Mouse (Mus musculus) CH12.LX (cell line): ENCODE data around the gene Atp9a. TPM values are rescaled to one million over a fixed set of nuclear protein-coding genes. Genes with fewer than 3 reads are reported as not detected.

Experiments
- DNase-seq: peaks from one replicate; pipeline ENCODE4 v3.0.0-alpha.2; 2013; ENCODE audit errors: extremely low read depth
- H3K27ac ChIP-seq: 2 replicates; pipeline ENCODE4 v1.5.1; 2012; ENCODE audit warnings: low read depth, mild to moderate bottlenecking, control low read depth, moderate library complexity; ENCODE audit not compliant: insufficient read depth
- H3K27me3 ChIP-seq: replicated peaks from 2 replicates; pipeline ENCODE3; 2012; ENCODE audit warnings: inconsistent platforms
- H3K36me3 ChIP-seq, 2 experiments: replicated peaks in 1 of 2; 2 replicates each; pipeline versions ENCODE3 to v1.6.1; 2012; ENCODE audit warnings: inconsistent platforms in 1 of 2, low read length in 1 of 2, mild to moderate bottlenecking in 1 of 2, mixed read lengths in 1 of 2, moderate library complexity in 1 of 2; ENCODE audit not compliant: control insufficient read depth in 1 of 2, insufficient read depth in 1 of 2
- H3K4me1 ChIP-seq, 2 experiments: 2 replicates each; pipeline ENCODE4 v1.6.1; 2012; ENCODE audit warnings: inconsistent platforms in 1 of 2, moderate library complexity in 1 of 2; ENCODE audit not compliant: insufficient read depth in 2 of 2, control insufficient read depth in 1 of 2
- H3K4me2 ChIP-seq: 2 replicates; pipeline ENCODE4 v1.6.1; 2012; ENCODE audit warnings: low read depth, mild to moderate bottlenecking, control low read depth; ENCODE audit not compliant: poor library complexity, insufficient read depth, severe bottlenecking
- H3K4me3 ChIP-seq, 3 experiments: fragments of 150-350 bp in 1 of 3; sonication (generic) in 1 of 3; replicated peaks in 1 of 3; 2 replicates each; pipeline versions ENCODE3 to v1.5.1; 2011 to 2012; ENCODE audit warnings: low read depth in 2 of 3, low read length in 2 of 3, mild to moderate bottlenecking in 2 of 3, moderate library complexity in 2 of 3, control low read depth in 1 of 3, improper control_type of control experiment in 1 of 3, inconsistent platforms in 1 of 3, mixed read lengths in 1 of 3; ENCODE audit not compliant: poor library complexity in 1 of 3
- H3K79me2 ChIP-seq: replicated peaks from 2 replicates; pipeline ENCODE4 v1.6.1; 2012; ENCODE audit warnings: mild to moderate bottlenecking, moderate library complexity; ENCODE audit not compliant: control insufficient read depth, poor library complexity, insufficient read depth, severe bottlenecking; ENCODE audit errors: extremely low read depth
- H3K9ac ChIP-seq: 2 replicates; pipeline ENCODE4 v1.6.1; 2012; ENCODE audit warnings: low read depth, mild to moderate bottlenecking, control low read depth, moderate library complexity; ENCODE audit not compliant: insufficient read depth
- H3K9me3 ChIP-seq: replicated peaks from 2 replicates; pipeline ENCODE3; 2012; ENCODE audit warnings: low read length, inconsistent platforms, mixed read lengths
- BHLHE40 ChIP-seq: IDR thresholded peaks from 2 replicates; pipeline ENCODE4 v1.6.1; 2011; ENCODE audit warnings: mild to moderate bottlenecking, low read depth, low read length, improper control_type of control experiment
- CTCF ChIP-seq, 2 experiments: IDR thresholded peaks in 1 of 2; conservative IDR thresholded peaks in 1 of 2; 2 replicates each; pipeline ENCODE4 v1.5.1; 2011 to 2012; ENCODE audit warnings: low read depth in 2 of 2, low read length in 2 of 2, improper control_type of control experiment in 1 of 2, inconsistent platforms in 1 of 2, mild to moderate bottlenecking in 1 of 2, moderate library complexity in 1 of 2
- ELF1 ChIP-seq: IDR thresholded peaks from 2 replicates; pipeline ENCODE4 v1.6.1; 2014; ENCODE audit warnings: low read depth, mild to moderate bottlenecking, inconsistent platforms, low read length, improper control_type of control experiment
- IRF4 ChIP-seq: IDR thresholded peaks from 2 replicates; pipeline ENCODE4 v1.6.1; 2014; ENCODE audit warnings: low read depth, mild to moderate bottlenecking, inconsistent platforms, low read length, improper control_type of control experiment
- MAFK ChIP-seq: IDR thresholded peaks from 2 replicates; pipeline ENCODE4 v1.6.1; 2011; ENCODE audit warnings: low read length, improper control_type of control experiment; ENCODE audit not compliant: insufficient replicate concordance
- MEF2A ChIP-seq: IDR thresholded peaks from 2 replicates; pipeline ENCODE4 v1.6.1; 2014; ENCODE audit warnings: low read depth, mild to moderate bottlenecking, inconsistent platforms, low read length, improper control_type of control experiment, borderline replicate concordance
- MXI1 ChIP-seq: IDR thresholded peaks from 2 replicates; pipeline ENCODE4 v1.6.1; 2011; ENCODE audit warnings: mild to moderate bottlenecking, low read depth, low read length, improper control_type of control experiment
- PAX5 ChIP-seq: IDR thresholded peaks from 2 replicates; pipeline ENCODE4 v1.6.1; 2012; ENCODE audit warnings: low read length, inconsistent platforms, mixed read lengths
- POLR2A ChIP-seq: IDR thresholded peaks from 2 replicates; pipeline ENCODE4 v1.6.1; 2011; ENCODE audit warnings: low read depth, mild to moderate bottlenecking, improper control_type of control experiment, low read length
- RAD21 ChIP-seq: IDR thresholded peaks from 2 replicates; pipeline ENCODE4 v1.6.1; 2011; ENCODE audit warnings: low read depth, mild to moderate bottlenecking, low read length, improper control_type of control experiment, moderate library complexity
- SMC3 ChIP-seq: IDR thresholded peaks from 2 replicates; pipeline ENCODE4 v1.6.1; 2011; ENCODE audit warnings: low read depth, low read length, improper control_type of control experiment
- TCF12 ChIP-seq: IDR thresholded peaks from 2 replicates; pipeline ENCODE4 v1.6.1; 2014; ENCODE audit warnings: low read depth, mild to moderate bottlenecking, inconsistent platforms, low read length, improper control_type of control experiment
- USF1 ChIP-seq: IDR thresholded peaks from 2 replicates; pipeline ENCODE4 v1.6.1; 2014; ENCODE audit warnings: low read depth, mild to moderate bottlenecking, inconsistent platforms, low read length, improper control_type of control experiment
- ZC3H11A ChIP-seq: IDR thresholded peaks from 2 replicates; pipeline ENCODE4 v1.6.1; 2012; ENCODE audit warnings: low read depth, mild to moderate bottlenecking, inconsistent platforms, low read length, improper control_type of control experiment
- ZMIZ1 ChIP-seq: IDR thresholded peaks from 2 replicates; pipeline ENCODE4 v1.6.1; 2012; ENCODE audit warnings: low read depth, mild to moderate bottlenecking, inconsistent platforms, low read length, improper control_type of control experiment
- dilution Hi-C: fragments of 300-500 bp; cut with MboI; formaldehyde crosslinking; loops from 2 replicates; pipeline ENCODE4 v1.14.3; 2020; ENCODE audit warnings: low sequenced_read_pairs; ENCODE audit not compliant: extremely low pct_unique_long_range_greater_than_20kb, extremely low pct_ligation_motif_present
- in situ Hi-C: fragments of 300-500 bp; cut with MboI; formaldehyde crosslinking; loops from 3 replicates; pipeline ENCODE4 v1.14.3; 2019; ENCODE audit warnings: low sequenced_read_pairs, low pct_ligation_motif_present, low pct_unique_long_range_greater_than_20kb, mixed read lengths
- polyA plus RNA-seq: library from polyadenylated mRNA; unstranded; fragments of >175 nt; gene quantifications from 2 replicates; pipeline ENCODE4 v1.2.1, GENCODE M21; 2012; ENCODE audit warnings: low read depth; ENCODE audit not compliant: insufficient read length
- total RNA-seq, 2 experiments: library from RNA; depleted of rRNA; stranded (reverse); fragments of 300-350 nt in 1 of 2; fragments of >200 nt in 1 of 2; gene quantifications; 2 replicates each; pipeline ENCODE4 v1.2.3; 2012 to 2014

Atp9a gene
- total and polyA plus RNA-seq, 3 experiments, result 18.9 to 43.7 (median 40.1) TPM

GRCm38 (mm10) chr2:168651757-168652156 is 90.5 kb downstream of the Atp9a start:
- TF ChIP-seq CTCF (conservative IDR thresholded peaks at IDR 0.05 in 1 of 2, IDR thresholded peaks at IDR 0.05 in 1 of 2; ENCODE audit: low read depth in 2 of 2, low read length in 2 of 2), result peak; percentile 30 to 52; a peak in 3 of 4 replicates
- TF ChIP-seq RAD21, result peak; percentile 29
- no peak for TF ChIP-seq POLR2A
- DNase-seq, result peak; percentile 49
- Histone ChIP-seq H3K9ac (no peak overlapping the region), H3K27ac (no peak overlapping the region), H3K27me3 (peaks cover 17% of the 10 kb centered on the region), H3K9me3 (no peaks in the 10 kb centered on the region), H3K36me3 (peaks cover 0 to 80% of the 10 kb centered on the region in 2 experiments), H3K4me2 (no peak overlapping the region), H3K79me2 (no peaks in the 10 kb centered on the region), H3K4me3 (no peak overlapping the region), H3K4me1 (peaks cover 0 to 8% of the 10 kb centered on the region in 2 experiments; a peak in 1 of 4 replicates)
- dilution Hi-C loops, result no loop called here
- in situ Hi-C loops, result no loop called here

GRCm38 (mm10) chr2:168648171-168648570 is 94.0 kb downstream of the Atp9a start:
- H3K36me3 ChIP-seq, result peaks cover 0 to 72% of the 10 kb centered on the region in 2 experiments
- no peak overlapping the region for H3K9ac ChIP-seq
- H3K27me3 ChIP-seq, result peaks cover 12% of the 10 kb centered on the region
- in situ Hi-C loops, result no loop called here
- TF ChIP-seq MAFK (no peak), USF1 (no peak)
- H3K9me3 ChIP-seq, result no peaks in the 10 kb centered on the region
- DNase-seq, result no peak
- no peaks in the 10 kb centered on the region for H3K4me1 ChIP-seq
- H3K27ac ChIP-seq, result no peak overlapping the region
- H3K79me2 ChIP-seq, result no peaks in the 10 kb centered on the region
- H3K4me2 ChIP-seq, result no peak overlapping the region
- no peak overlapping the region for H3K4me3 ChIP-seq
- dilution Hi-C loops, result no loop called here

GRCm38 (mm10) chr2:168644855-168645254 is 97.4 kb downstream of the Atp9a start:
- no peak for DNase-seq
- Histone ChIP-seq H3K79me2 (no peaks in the 10 kb centered on the region), H3K27me3 (peaks cover 23% of the 10 kb centered on the region), H3K27ac (no peak overlapping the region), H3K4me3 (no peak overlapping the region), H3K4me1 (no peaks in the 10 kb centered on the region), H3K36me3 (peaks cover 0 to 73% of the 10 kb centered on the region in 2 experiments), H3K4me2 (no peak overlapping the region), H3K9ac (no peak overlapping the region)
- in situ Hi-C loops, result no loop called here
- dilution Hi-C loops, result no loop called here
- TF ChIP-seq MEF2A, result no peak
- no peak for TF ChIP-seq ZMIZ1
- no peak for TF ChIP-seq PAX5
- no peak for TF ChIP-seq SMC3
- TF ChIP-seq BHLHE40, result no peak
- TF ChIP-seq MXI1, result no peak
- TF ChIP-seq TCF12, result no peak
- TF ChIP-seq IRF4, result no peak
- no peak for TF ChIP-seq MAFK
- TF ChIP-seq ELF1, result no peak
- no peak for TF ChIP-seq ZC3H11A
- TF ChIP-seq, all 38 proteins: peak for 0
- no peaks in the 10 kb centered on the region for H3K9me3 ChIP-seq
